Mouse (Mus musculus) kidney, adult 18-20 months (tissue): ENCODE measurements around the gene Yju2.
A peak's percentile ranks its signal among the peaks of the same experiment; 100 is the strongest.

ENCODE experiments used
- DNase-seq: peaks from one replicate; pipeline ENCODE4 v3.0.0; 2021

Yju2 gene

GRCm38 (mm10) chr17:56008356-56009087 lies 49.6 kb downstream of the Yju2 start:
- peak; percentile 89 for DNase-seq

DNA sequence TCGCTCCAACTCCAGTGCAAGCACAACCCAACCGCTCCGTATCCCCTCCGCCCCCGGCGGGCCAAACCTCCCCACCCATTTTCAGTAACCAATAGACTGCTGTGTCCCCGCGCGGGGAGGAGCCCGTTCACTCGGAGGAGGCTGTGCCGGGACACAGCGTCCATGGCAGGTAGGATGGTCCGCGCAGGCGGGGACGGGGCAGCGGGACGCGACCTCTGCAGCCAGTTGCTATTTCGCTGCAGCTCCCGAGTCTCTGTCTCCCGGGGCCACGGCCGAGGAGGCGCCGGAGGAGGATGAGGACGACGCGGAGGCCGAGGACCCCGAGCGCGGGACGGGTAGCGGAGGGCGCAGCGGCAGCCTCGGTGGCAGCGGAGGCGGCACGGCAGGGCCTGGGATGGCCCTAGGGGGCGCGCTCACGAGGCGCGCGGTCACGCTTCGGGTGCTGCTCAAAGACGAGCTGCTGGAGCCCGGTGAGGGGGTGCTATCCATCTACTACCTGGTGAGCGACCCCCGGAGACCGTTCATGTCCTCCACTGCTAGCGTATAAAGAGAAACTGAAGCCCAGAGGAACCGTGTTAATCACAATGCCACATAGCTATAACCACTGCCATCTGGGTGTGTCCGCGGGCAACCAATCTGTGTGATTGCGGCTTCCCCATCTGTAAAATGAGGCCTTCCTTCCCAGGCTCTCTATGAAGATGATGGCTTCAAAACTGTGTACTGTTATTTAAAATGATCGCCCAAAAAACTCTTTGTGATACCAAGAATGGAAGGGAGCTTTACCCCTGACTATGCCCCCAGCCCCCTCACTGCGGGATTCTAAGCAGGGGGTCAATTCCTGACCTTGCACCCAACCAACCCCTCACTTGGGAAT lies 50.4 kb downstream of the Yju2 start:
- peak; percentile 94 for DNase-seq

DNA sequence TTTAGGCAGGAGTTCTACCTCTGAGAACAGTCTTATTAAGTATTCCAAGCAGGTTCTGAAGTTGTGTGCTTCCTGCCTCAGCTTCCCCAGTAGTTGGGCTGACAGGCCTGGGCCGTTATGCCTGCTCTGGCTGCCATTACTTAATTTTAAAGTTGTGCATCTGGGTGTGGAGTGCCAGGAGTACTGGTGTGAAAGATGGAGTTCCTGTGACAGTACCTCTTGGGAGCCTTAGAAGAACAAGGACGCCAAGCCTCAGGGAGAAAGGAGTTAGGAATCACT lies 51.0 kb downstream of the Yju2 start:
- DNase-seq = no peak

GRCm38 (mm10) chr17:56010255-56010654 lies 51.4 kb downstream of the Yju2 start:
- no peak for DNase-seq

- peak; percentile 83 for DNase-seq
Measured at GRCm38 (mm10) chr17:56010681-56011080, 51.8 kb downstream of the Yju2 start.

- no peak for DNase-seq
Measured at GRCm38 (mm10) chr17:56011441-56011840, 52.5 kb downstream of the Yju2 start.

- DNase-seq = no peak
Measured at GRCm38 (mm10) chr17:56015293-56015692, 56.4 kb downstream of the Yju2 start.

GRCm38 (mm10) chr17:56016382-56016781 lies 57.5 kb downstream of the Yju2 start:
- no peak for DNase-seq

- DNase-seq = no peak
Measured at GRCm38 (mm10) chr17:56016793-56017785, 58.2 kb downstream of the Yju2 start.

GRCm38 (mm10) chr17:56017848-56018247 lies 58.9 kb downstream of the Yju2 start:
- DNase-seq = no peak
